Mouse (Mus musculus) thymus, adult 2 months (tissue): Measurements from ENCODE around the gene Gm26920. TPM values are rescaled to one million over a fixed set of nuclear protein-coding genes. Genes with fewer than 3 reads are reported as not detected.

Experiments used
- DNase-seq: peaks from one replicate; pipeline ENCODE4 v3.0.0; 2021
- H3K27ac ChIP-seq: fragments of 200-500 bp; 2 replicates; pipeline ENCODE4 v1.5.1; 2012; ENCODE audit warnings: low read length, control low read depth; ENCODE audit not compliant: control insufficient read depth, insufficient read depth
- H3K27me3 ChIP-seq: fragments of 200-500 bp; 2 replicates; pipeline ENCODE4 v1.6.1; 2012; ENCODE audit warnings: mild to moderate bottlenecking, low read length, moderate library complexity, mixed read lengths; ENCODE audit not compliant: control insufficient read depth, insufficient read depth
- H3K36me3 ChIP-seq: fragments of 200-500 bp; 2 replicates; pipeline ENCODE4 v1.6.1; 2012; ENCODE audit warnings: mild to moderate bottlenecking, low read length, moderate library complexity; ENCODE audit not compliant: control insufficient read depth, insufficient read depth
- H3K4me1 ChIP-seq: fragments of 200-500 bp; replicated peaks from 2 replicates; pipeline ENCODE4 v1.6.1; 2012; ENCODE audit warnings: low read length; ENCODE audit not compliant: control insufficient read depth, insufficient read depth
- H3K4me3 ChIP-seq: fragments of 200-500 bp; 2 replicates; pipeline ENCODE4 v1.5.1; 2012; ENCODE audit warnings: mild to moderate bottlenecking, low read length, control low read depth, moderate library complexity; ENCODE audit not compliant: control insufficient read depth, insufficient read depth
- CTCF ChIP-seq: fragments of 200-500 bp; IDR thresholded peaks from 2 replicates; pipeline ENCODE4 v1.5.1; 2012; ENCODE audit warnings: mild to moderate bottlenecking, control low read depth, low read length, moderate library complexity, borderline replicate concordance; ENCODE audit not compliant: control insufficient read depth, poor library complexity, insufficient read depth; ENCODE audit errors: extremely low read depth
- POLR2A ChIP-seq: fragments of 200-500 bp; IDR thresholded peaks from 2 replicates; pipeline ENCODE4 v1.6.1; 2012; ENCODE audit warnings: mild to moderate bottlenecking, low read length, control low read depth, moderate library complexity; ENCODE audit not compliant: control insufficient read depth, poor library complexity, insufficient read depth; ENCODE audit errors: extremely low read depth
- whole genome bisulfite sequencing: fragments of 180-500 bp; shearing (Covaris S2); methylation state at CpG from one replicate; pipeline ENCODE4 v1.1.7; 2018; 5-methylcytosine and 5-hydroxymethylcytosine counted together
- polyA plus RNA-seq: library from polyadenylated mRNA; depleted of rRNA; stranded (reverse); fragments of >200 nt; gene quantifications from 2 replicates; pipeline ENCODE4 v1.2.3, GENCODE M21; 2012

Gene Gm26920
- polyA plus RNA-seq, 1 experiment: not detected

GRCm38 (mm10) chr7:30090970-30091585 is 868 bp upstream of the Gm26920 start:
- Histone ChIP-seq H3K27ac (no peak overlapping the region), H3K27me3 (no peaks in the 10 kb centered on the region), H3K36me3 (no peaks in the 10 kb centered on the region), H3K4me1 (peaks cover 13% of the 10 kb centered on the region), H3K4me3 (peak overlapping the region; percentile 22)
- no peak for DNase-seq
- 5% methylated on average over 9 of the region's 9 CpGs for WGBS
- TF ChIP-seq CTCF: no peak
- no peak for TF ChIP-seq POLR2A

GRCm38 (mm10) chr7:30089405-30089804 is 805 bp downstream of the Gm26920 start:
- peak; percentile 4 for DNase-seq
- H3K4me1 ChIP-seq: peaks cover 12% of the 10 kb centered on the region
- no peak overlapping the region for H3K27ac ChIP-seq
- no peak for TF ChIP-seq POLR2A
- TF ChIP-seq CTCF: no peak
- no peak overlapping the region for H3K4me3 ChIP-seq
- H3K36me3 ChIP-seq: no peaks in the 10 kb centered on the region
- no peaks in the 10 kb centered on the region for H3K27me3 ChIP-seq
- WGBS: 41% methylated on average over 6 of the region's 6 CpGs

- no peaks in the 10 kb centered on the region for H3K36me3 ChIP-seq
- peaks cover 9% of the 10 kb centered on the region for H3K4me1 ChIP-seq
- H3K27me3 ChIP-seq: no peaks in the 10 kb centered on the region
- no peak for TF ChIP-seq CTCF
- no peak for TF ChIP-seq POLR2A
- no peak overlapping the region for H3K27ac ChIP-seq
- no peak for DNase-seq
- H3K4me3 ChIP-seq: no peak overlapping the region
- 59% methylated on average over 9 of the region's 9 CpGs for WGBS
Measured at GRCm38 (mm10) chr7:30086524-30086923, 3.7 kb downstream of the Gm26920 start.

GRCm38 (mm10) chr7:30072146-30073028 is 17.8 kb downstream of the Gm26920 start, which contains the start of gene Zfp82:
Zfp82 (minus strand) TSS chr7:30072900.
- DNase-seq: peak; percentile 89
- H3K27me3 ChIP-seq: no peaks in the 10 kb centered on the region
- H3K36me3 ChIP-seq: peaks cover 4% of the 10 kb centered on the region; the same call in 1 of the 2 replicates
- peak within 1 kb of the TSS; percentile 72 for H3K4me3 ChIP-seq
- WGBS: under 1% methylated on average over 50 of the region's 50 CpGs
- TF ChIP-seq POLR2A: peak; percentile 87
- 0 out of 2 replicates have a peak, but pooled peaks have one; percentile 22 for TF ChIP-seq CTCF
- H3K27ac ChIP-seq: peak within 1 kb of the TSS; percentile 1; the same call in 1 of the 2 replicates
- peaks cover 4% of the 10 kb centered on the region for H3K4me1 ChIP-seq

- no peaks in the 10 kb centered on the region for H3K27me3 ChIP-seq
- H3K4me1 ChIP-seq: no peaks in the 10 kb centered on the region
- TF ChIP-seq CTCF: no peak
- TF ChIP-seq POLR2A: no peak
- peaks cover 20% of the 10 kb centered on the region; the same call in 1 of the 2 replicates for H3K36me3 ChIP-seq
- no peak overlapping the region for H3K27ac ChIP-seq
- 95% methylated on average over 5 of the region's 5 CpGs for WGBS
- H3K4me3 ChIP-seq: no peak overlapping the region
- DNase-seq: no peak
Measured at GRCm38 (mm10) chr7:30064622-30065021, 25.6 kb downstream of the Gm26920 start.

- WGBS: 97% methylated on average over 5 of the region's 5 CpGs
- no peak for TF ChIP-seq CTCF
- TF ChIP-seq POLR2A: no peak
- H3K4me1 ChIP-seq: no peaks in the 10 kb centered on the region
- peaks cover 16% of the 10 kb centered on the region for H3K36me3 ChIP-seq
- H3K27ac ChIP-seq: no peak overlapping the region
- no peaks in the 10 kb centered on the region for H3K27me3 ChIP-seq
- DNase-seq: peak; percentile 24
- no peak overlapping the region for H3K4me3 ChIP-seq
Measured at GRCm38 (mm10) chr7:30062478-30062877, 27.7 kb downstream of the Gm26920 start.
